Comparison of ENCODE assay signal across 1 mouse cellular context in genomic region chr2:32601417-32602065, GRCm38 (mm10).
TF ChIP-seq lines count a peak whose summit lies in the region.

No protein-coding gene starts in this region.

TF ChIP-seq in CH12.LX, 34 proteins besides CTCF, POLR2A, EP300 and RAD21 (continued from another document):
- TF ChIP-seq HCFC1 (IDR thresholded peaks at IDR 0.05; ENCODE audit: low read depth, low read length) (no peak), USF2 (conservative IDR thresholded peaks at IDR 0.05; ENCODE audit: low read depth, low read length) (no peak), ETS1 (conservative IDR thresholded peaks at IDR 0.05; ENCODE audit: low read depth, low read length) (no peak), MAZ (IDR thresholded peaks at IDR 0.05; ENCODE audit: low read depth, low read length) (no peak), USF1 (IDR thresholded peaks at IDR 0.05; ENCODE audit: low read depth, low read length) (no peak), CHD2 (IDR thresholded peaks at IDR 0.05; ENCODE audit: low read length) (no peak), E2F4 (IDR thresholded peaks at IDR 0.05; ENCODE audit: insufficient replicate concordance, low read depth, low read length) (no peak), JUN (IDR thresholded peaks at IDR 0.05; ENCODE audit: insufficient read depth, low read depth, low read length) (no peak), SMC3 (IDR thresholded peaks at IDR 0.05; ENCODE audit: low read depth, low read length) (no peak), MAFK (IDR thresholded peaks at IDR 0.05; ENCODE audit: insufficient replicate concordance, low read length) (no peak), NELFE (IDR thresholded peaks at IDR 0.05; ENCODE audit: low read depth, low read length) (no peak), ZKSCAN1 (IDR thresholded peaks at IDR 0.05; ENCODE audit: borderline replicate concordance, low read depth, low read length) (no peak)
